Mouse (Mus musculus) thymus, postnatal 10 days (tissue): ENCODE measurements around the gene Zdhhc18.

Source experiments
- DNase-seq, 2 experiments: peaks; one replicate each; pipeline ENCODE4 v3.0.0; 2021; ENCODE audit warnings: low spot score in 2 of 2

Zdhhc18 gene

GRCm38 (mm10) chr4:133649989-133650699 is at the start of gene Zdhhc18:
Gene Zdhhc18, minus strand, starts transcription at chr4:133650154.
- peak; percentile 81 to 92 for DNase-seq

GRCm38 (mm10) chr4:133695363-133695762 is 45.4 kb upstream of the Zdhhc18 start:
- no peak for DNase-seq

- DNase-seq, result no peak
These were observed 40.3 kb upstream of the Zdhhc18 start for GRCm38 (mm10) chr4:133690252-133690651.

DNA sequence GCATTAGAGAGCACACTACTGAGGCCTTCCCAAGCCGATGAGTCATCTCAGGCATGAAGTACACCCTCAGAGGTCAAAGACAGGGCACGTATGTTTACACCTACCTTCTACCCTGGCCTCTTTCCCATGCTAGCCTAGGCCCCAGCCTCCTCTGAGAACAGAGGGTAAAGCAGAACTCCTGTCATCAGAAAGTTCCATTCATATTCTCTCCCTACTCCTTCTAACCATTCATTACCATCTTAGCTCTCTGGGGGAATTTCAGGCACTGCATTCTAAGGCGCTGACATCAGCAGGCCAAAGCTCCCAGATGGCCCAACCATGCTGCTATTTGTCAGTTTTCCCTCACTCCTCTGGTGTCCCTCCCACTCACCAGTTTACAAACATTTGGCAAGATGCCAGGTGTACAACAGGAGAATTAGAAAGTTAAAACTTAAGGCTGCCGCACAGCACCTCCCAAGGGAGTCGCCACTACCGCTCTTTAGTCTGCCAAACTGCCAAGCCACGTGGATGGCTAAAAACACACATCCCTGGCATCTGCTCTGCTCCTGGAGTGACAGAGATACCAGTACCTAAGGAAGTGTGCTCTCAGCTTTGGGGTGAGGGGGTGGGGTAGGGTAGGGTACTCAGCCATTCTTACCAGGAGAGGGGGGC is 38.6 kb upstream of the Zdhhc18 start:
- no peak for DNase-seq

GRCm38 (mm10) chr4:133687126-133687525 is 37.2 kb upstream of the Zdhhc18 start:
- no peak for DNase-seq

DNA sequence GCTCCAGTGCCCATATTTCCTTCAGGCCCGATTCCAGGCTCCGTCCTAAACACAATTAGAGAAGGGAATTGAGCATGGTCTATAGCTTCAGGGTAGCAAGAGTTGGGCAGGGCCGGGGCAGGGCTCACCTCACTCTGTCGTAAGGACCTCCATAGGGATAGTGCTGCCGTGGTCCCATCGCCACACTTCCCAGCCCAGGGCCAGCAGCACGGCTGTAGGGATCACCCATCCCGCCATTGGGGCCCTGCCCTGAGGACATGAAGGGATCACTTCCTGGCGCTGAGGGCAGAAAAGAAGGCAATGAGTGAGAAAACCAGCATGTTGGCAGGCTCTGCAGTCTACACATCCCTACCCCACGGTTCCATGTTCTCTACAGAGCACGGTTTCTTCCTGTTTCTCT is 36.6 kb upstream of the Zdhhc18 start:
- DNase-seq, result no peak

DNA sequence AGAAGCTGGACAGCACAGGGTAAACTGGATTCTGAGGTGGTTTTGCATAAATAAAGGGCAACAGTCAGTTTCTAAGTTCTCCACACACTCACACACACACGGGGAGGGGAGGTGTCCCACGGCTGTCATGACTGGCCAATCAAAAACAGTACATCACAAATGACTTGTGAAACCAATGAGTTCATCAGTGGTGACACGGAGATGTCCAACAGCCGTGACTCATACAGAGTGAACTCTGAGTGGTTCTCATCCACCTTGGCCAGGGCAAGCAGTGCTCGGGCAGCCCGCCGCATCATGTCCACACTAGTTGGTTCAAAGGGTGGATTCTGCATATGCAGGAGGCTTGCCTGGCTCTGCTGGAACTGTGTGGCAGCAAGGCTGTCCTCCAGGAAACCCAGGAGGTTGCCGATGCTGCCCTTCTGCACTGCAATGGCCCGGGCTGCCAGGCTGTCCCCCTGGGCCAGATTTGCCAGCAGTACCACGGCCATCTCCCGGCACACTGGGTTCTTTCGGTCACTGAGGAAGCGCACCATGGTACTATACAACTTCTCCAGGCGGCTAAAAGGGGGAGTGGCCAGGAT is 30.3 kb upstream of the Zdhhc18 start:
- no peak for DNase-seq

- no peak for DNase-seq
These were observed 29.7 kb upstream of the Zdhhc18 start for GRCm38 (mm10) chr4:133679629-133680028.

- DNase-seq, result no peak
These were observed 27.3 kb upstream of the Zdhhc18 start for GRCm38 (mm10) chr4:133677266-133677665.

GRCm38 (mm10) chr4:133676189-133676588 is 26.2 kb upstream of the Zdhhc18 start:
- DNase-seq, result no peak

DNA sequence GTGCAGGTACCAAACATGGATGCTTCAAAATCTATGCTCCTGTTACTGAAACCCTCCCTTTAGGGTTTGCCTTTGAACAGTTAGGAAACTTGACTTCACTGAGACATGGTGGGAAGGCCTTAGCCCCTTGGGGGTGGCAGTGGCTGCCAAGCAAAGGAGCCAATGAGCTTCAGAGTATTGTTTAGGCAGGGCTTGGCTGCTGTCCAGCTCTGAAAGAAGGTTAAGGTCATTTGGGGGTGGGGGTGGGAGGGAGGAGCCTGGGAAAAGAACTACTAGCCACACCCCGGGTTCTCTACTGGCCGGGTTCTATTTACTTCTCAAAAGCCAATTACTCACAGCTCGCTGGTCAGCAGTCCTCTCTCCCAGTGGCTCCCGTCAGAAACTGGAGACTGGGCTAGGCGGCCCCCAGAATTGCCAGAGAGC is 25.7 kb upstream of the Zdhhc18 start:
- DNase-seq, result no peak

DNA sequence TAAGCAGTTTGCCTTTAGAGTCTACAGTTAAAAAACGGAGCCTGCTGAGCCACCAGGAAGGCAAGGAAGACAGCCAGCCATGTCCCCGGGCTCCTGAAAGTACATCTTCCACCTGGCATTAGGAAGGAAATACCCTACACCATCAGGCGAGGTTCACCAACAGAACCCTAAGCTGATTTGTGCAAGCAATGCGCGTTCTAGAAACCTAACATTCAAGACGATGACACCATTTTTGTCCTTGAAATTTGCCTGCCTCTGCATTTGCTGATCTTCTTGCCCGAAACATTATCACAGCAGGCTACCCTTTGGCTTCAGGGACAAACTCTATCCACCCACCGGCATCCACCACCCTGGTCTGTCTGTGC is 24.4 kb upstream of the Zdhhc18 start:
- no peak for DNase-seq

- DNase-seq, result no peak
These were observed 23.8 kb upstream of the Zdhhc18 start for GRCm38 (mm10) chr4:133673666-133674330.

GRCm38 (mm10) chr4:133672845-133673647 is 23.1 kb upstream of the Zdhhc18 start:
- peak; percentile 37 to 39 for DNase-seq

GRCm38 (mm10) chr4:133671881-133672844 is 22.2 kb upstream of the Zdhhc18 start, which contains the start of gene Pigv:
Gene Pigv, minus strand, starts transcription at chr4:133672647.
- peak; percentile 85 to 97 for DNase-seq

- DNase-seq, result peak; percentile 63 to 80
These were observed 21.4 kb upstream of the Zdhhc18 start for GRCm38 (mm10) chr4:133671184-133671880.

GRCm38 (mm10) chr4:133669652-133670210 is 19.8 kb upstream of the Zdhhc18 start:
- DNase-seq, result no peak

- DNase-seq, result no peak
These were observed 18.6 kb upstream of the Zdhhc18 start for GRCm38 (mm10) chr4:133668537-133668936.

- no peak for DNase-seq
These were observed 16.2 kb upstream of the Zdhhc18 start for GRCm38 (mm10) chr4:133666199-133666598.
